Mouse (Mus musculus) thymus, adult 2 months (tissue): Measurements from ENCODE around the gene Syne1.

Experiments
- CTCF ChIP-seq: fragments of 200-500 bp; IDR thresholded peaks from 2 replicates; pipeline ENCODE4 v1.5.1; 2012; ENCODE audit warnings: mild to moderate bottlenecking, control low read depth, low read length, moderate library complexity, borderline replicate concordance; ENCODE audit not compliant: control insufficient read depth, poor library complexity, insufficient read depth; ENCODE audit errors: extremely low read depth
- POLR2A ChIP-seq: fragments of 200-500 bp; IDR thresholded peaks from 2 replicates; pipeline ENCODE4 v1.6.1; 2012; ENCODE audit warnings: mild to moderate bottlenecking, low read length, control low read depth, moderate library complexity; ENCODE audit not compliant: control insufficient read depth, poor library complexity, insufficient read depth; ENCODE audit errors: extremely low read depth

DNA sequence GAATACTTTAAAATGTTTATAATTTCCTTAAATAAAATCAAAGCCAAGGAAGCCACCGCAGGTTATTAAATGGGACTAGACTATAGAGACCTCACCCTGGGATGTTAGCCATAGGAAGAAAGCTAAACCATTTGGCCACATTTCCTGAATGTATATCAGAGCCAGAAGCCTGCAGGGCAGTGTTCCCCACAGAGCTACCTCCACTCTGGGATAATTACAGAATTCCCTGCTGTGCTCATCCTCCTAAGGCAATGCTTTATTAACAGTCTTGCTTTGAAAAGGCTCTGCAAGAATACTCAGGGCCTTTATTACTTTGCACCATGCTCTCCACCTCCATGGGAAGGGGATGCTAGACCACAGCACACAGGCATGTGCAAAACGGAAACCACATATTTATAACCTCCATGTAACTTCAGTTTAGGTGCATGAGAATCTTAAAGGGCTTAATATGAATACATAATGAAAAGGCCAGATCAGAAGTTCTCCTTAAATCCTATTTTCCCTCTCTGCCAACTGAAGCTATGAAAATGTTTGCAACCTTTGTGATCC is 111.4 kb downstream of the Syne1 start:
- no peak for TF ChIP-seq POLR2A
- TF ChIP-seq CTCF = no peak
